Mouse (Mus musculus) MN1 (cell line): ENCODE measurements around the gene Cdk18.

Experiments
- DNase-seq: peaks from one replicate; pipeline ENCODE4 v3.0.0-alpha.2; 2016; ENCODE audit warnings: low spot score

Cdk18 gene

DNA sequence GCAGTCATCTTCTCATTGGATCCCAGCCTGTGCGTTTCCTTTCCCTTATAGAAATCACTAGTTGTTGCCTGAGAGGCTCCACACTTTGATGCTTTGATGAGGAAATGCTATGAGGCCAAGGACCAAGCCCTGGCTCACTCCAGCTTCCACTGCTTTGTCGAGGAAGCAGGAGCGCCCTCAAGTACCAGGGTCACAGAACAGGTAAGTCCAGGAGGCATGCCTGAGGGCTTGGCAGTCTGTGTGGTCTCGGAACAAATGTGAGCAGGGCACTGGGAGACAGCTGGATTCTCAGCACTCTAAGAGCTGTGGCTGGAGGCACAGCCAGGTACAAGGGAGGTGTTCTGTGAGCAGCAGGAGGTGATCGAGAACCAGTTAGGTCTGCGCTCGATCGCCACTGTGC, 27.1 kb downstream of the Cdk18 start:
- DNase-seq = no peak

GRCm38 (mm10) chr1:132111411-132111810, 28.1 kb downstream of the Cdk18 start:
- peak; percentile 71 for DNase-seq

DNA sequence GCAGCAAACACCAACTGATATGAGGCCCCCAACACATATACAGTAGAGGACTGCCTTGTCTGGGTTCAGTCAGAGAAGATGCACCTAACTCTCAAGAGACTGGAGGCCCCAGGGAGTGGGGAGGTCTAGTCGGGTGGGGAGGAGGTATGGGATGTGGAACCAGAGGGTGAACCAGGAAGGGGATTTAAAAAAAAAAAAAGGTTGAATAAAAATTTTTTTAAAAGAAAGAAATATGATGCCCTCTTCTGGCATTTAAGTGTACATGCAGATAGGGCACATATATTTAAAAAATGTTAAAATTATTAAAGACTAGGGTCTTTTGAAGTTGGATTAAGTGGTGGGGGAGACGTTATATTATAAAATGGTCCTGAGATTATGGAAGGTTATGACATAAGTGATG, 30.1 kb downstream of the Cdk18 start:
- no peak for DNase-seq

DNA sequence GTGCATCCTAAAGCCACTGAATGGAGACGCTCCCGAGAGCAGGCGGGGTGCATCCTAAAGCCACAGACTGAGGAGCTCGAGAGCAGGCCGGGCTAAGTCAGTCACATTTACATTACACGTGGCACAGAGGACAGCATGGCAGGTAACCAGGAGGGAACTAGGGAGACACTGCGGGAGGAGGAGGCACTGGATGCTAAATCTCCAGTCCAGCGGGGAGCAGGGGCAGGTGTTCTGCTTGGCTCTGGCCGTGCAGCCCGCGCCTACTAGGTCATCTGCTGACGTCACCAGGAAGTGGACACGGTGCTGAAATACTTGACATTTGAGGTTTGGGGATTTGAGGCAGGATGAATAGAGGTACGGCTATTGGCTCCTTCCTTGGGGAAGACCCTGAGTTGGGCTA, 35.1 kb downstream of the Cdk18 start:
- DNase-seq = no peak

- DNase-seq = no peak
Observed at GRCm38 (mm10) chr1:132101953-132102697, 37.4 kb downstream of the Cdk18 start.

DNA sequence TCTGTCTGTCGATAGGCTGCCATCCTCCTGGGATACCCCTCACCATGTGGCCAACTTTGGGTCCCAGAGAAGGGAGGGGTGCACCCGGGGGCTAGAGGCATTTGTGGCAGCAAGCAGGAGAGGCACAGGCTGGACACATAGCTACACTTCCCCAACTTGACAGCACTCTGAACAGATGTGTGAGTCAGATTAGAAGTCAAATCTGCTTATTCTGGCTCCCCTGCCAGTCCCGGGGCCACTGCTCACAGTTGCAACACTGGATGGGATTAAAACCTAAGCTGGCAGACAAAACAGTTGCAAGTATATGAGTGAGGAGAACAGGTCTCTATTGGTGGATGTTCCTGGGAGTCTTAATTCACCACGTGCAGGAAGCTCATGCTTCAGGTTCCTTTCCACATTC, 39.7 kb downstream of the Cdk18 start:
- DNase-seq = no peak

DNA sequence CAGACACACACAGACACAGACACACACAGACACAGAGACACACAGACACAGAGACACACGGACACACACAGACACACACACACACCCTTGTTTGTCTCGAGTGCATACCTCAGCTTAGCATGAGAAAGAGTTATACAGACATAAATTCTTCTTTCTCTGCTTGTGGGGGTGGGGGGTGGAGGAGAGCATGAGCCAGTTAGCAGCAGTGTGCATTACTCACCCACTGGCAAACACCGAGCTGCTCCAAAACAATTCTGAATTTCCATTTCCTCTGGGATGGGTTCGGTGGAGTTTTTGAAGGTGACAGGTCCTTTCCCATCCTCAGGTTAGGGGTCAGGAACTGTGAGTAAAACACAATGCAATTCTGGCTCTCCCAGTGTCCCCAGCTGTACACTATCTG, 40.5 kb downstream of the Cdk18 start:
- DNase-seq = no peak

DNA sequence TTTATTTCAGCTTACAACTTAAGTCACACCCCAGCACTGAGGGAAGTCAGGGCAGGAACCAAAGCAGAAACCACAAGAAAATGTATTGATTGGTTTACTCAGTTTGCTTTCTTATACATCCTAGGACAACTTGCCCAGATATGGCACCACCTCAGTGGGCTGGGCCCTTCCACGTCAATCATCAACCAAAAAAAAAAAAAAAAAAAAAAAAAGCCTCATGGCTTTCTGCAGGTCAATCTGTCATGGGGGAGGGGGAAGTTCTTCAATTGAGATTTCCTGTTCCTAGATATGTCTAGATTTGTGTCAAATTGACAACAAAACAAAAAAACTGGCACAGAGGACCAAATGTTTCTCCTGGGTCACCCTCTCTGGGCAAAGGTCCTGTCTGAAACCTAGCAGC, 41.4 kb downstream of the Cdk18 start:
- no peak for DNase-seq

DNA sequence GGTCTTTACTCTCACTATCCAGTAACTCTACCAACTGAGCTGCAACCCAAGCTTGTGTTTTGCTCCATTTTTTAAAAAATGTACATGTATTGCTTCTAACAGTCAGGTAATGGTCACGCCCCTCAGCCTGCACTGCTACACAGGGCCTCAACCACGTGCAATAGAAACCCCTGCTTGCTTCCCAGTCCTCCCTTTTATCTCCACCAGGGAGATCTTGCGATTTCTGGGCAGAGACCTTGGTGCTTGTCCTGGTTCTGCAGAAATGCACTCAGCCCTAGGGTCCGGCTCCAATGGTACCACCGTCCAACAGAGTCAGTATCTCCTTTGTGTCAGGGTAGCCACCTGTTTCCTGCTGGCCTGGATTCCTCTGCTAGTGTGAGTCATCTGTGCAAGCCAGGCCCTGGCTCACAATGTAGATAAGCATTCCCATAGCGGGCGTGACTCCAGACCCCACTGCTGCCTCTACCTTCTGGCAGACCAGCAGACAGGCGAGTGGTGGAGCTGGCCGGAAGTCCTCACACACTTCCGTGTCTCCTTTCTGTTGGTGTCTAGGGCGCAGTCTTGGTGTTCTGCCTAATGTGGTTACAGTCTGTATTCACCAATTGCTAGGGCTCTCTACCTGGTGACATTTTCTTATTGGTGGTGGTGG, 44.0 kb downstream of the Cdk18 start:
- DNase-seq = peak; percentile 46

DNA sequence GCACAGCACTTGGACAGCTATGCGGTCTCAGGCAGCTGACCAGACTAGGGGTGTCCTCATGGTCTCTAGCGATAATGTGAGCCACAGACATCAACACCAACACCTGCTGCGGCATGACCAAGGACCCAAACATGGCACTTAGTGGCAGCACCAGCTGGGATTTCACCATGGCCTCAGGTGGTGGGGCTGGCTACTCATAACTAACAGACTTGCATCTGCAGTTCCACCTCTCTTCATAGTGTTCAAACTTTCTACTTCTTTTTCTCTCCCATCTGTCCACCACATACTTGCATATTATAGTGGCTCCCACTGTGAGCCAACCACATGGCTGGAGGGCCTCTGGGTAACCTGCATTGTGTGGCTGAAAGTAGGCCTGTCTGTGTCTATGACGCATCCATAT, 46.2 kb downstream of the Cdk18 start:
- DNase-seq = no peak

GRCm38 (mm10) chr1:132090266-132090665, 49.2 kb downstream of the Cdk18 start:
- DNase-seq = no peak

GRCm38 (mm10) chr1:132089767-132090166, 49.7 kb downstream of the Cdk18 start:
- no peak for DNase-seq

- DNase-seq = no peak
Observed at GRCm38 (mm10) chr1:132088181-132088671, 51.3 kb downstream of the Cdk18 start.

DNA sequence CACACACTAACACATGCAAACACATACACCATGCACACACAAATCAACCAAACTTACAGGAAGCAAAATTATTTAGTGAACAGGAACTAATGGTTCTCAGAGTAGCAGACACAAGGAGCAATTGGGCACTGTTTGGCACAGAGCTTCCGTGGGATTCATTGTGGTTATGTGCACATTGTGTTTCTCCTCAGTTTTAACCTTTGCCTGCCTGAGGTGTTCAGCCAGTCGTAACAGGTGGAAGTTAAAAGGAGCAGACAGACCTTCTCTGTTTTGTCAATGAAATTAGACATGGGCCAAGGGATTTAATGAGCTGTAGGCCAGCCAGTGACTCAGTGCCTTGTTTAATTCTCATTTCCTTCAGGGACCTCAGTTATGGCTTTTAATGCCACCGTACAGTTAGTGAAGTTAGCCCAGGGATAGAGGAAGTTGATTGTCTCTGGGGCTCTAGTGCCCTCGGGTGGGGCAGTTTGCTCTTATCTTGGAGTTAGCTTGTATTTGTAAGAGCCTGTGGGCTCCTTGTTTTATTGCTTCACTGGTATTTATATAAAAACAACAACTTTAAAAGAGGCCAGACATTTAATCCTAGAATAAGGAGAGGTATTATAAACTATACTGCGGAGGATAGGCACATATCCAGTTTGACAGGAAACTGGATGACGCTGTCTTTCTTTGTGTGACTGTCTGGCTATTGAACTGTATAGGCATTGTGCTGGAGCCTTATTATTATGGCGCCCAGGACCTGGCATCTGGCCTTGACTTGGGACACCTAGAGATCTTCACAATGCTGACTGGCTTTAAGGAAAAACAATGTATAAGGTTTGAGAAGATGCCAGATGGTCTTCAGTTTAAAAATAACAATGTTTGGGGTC, 54.1 kb downstream of the Cdk18 start:
- DNase-seq = no peak

- no peak for DNase-seq
Observed at GRCm38 (mm10) chr1:132078413-132078812, 61.1 kb downstream of the Cdk18 start.

DNA sequence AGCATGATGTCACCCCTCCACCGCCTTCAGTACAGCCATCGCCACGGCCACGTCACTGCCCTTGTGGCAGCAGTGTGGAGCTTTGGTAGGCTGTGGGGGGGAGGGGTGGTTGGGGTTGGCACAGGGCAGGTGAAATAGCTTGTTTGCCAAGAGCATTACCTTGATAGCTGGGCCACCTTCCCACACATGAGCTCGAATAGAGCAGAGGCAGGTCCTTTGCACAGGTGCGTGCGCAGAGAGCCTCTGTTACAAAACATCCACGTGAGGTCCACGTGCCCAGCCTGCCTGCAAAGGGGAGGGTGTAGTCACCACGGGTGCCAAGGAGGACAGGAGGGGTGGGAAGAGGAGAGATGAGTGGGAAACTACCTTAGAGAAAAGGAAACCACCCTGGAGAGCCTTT, 63.9 kb downstream of the Cdk18 start:
- DNase-seq = no peak

GRCm38 (mm10) chr1:132070659-132071058, 68.8 kb downstream of the Cdk18 start:
- no peak for DNase-seq

DNA sequence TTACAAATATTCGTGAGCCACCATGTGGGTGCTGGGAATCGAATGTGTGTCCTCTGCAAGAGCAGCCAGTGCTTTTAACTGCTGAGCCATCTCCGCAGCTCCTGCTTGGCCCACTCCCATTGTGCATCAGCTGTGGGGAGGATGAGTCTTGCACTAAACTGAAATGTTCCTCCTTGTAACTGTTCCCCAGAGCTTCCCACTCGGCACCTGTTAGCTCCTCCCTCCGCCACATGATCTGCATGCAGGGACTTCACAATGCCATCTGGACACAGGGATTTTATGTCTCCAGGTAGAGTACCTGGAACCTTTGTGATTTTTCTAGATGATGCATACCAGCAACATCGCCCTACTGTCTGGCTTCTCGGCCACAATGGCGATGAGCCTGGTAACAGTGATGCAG, 70.0 kb downstream of the Cdk18 start:
- no peak for DNase-seq

DNA sequence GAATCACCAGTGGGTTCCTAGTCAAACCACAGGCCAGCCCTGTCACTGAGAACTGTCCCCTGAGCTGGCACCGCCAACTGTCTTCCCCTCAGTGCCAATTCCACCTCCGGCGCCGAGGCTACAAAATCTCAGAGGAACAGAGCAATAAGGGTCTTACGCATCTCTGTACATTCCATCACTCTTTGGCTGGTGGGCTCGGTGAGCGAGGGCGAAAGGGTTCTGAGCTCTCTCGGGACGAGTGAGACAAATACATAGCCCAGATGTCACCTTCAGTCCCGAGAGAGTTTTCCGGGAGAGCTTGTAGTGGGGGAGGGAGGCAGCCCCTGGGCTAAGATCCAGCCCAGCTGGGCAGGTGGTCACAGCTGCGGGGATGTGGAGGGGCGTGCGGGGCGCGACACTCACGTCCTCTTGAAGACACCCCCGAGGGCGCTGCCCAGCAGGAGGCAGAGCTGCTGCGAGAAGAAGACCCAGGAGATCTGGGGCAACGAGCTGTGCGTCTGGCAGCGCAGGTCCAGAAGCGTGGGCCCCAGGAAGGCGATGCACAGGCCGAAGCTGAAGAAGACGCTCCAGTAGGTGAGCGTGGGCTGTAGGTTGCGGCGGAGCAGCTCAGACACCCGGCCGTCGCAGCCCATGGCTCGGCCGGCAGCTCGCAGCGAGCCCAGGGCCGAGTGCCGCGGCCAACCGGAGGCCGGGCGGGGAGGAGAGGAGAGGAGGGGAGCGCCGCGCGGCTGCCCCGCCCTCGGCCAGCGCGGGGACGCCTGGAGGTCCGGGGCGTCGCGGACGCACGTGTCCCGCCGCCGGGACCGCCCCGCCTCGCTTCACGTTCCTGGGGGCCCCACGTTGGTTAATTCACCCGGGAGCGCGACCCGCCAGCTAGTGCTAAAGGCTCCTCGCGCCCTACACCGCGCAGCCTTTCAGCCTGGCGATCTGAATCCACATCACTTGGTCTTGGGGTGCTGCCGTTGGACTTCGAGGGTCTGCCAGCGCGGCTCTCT, 71.9 kb downstream of the Cdk18 start, which contains the start of gene Mfsd4a:
TSS of gene Mfsd4a (minus strand) at position 802 of the 995 bp plus-strand sequence.
- DNase-seq = peak; percentile 42

- DNase-seq = no peak
Observed at GRCm38 (mm10) chr1:132065475-132066172, 73.9 kb downstream of the Cdk18 start.

DNA sequence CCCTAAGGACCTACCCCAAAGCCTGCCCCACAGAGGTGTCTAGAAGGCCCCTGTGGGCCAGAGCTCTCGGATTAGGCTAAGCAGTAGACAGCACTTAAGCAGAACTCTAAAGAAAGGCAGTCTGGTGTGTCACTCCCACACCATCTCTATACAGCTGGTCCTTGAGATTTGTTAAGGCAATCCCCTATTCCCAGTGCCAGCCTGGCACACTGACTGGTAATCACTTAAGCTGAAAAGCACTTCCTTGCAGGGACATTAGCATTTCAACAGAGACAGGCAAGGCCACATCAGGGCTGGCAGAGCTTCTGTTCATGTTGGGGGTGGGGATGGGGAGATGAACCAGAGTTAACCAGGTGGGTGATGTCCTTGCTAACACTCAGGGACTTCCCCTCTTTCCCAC, 74.5 kb downstream of the Cdk18 start:
- DNase-seq = no peak
